Mouse (Mus musculus) myocyte (in vitro differentiated cells): ENCODE data around the gene Tes. TPM values are rescaled to one million over a fixed set of nuclear protein-coding genes. Genes with fewer than 3 reads are reported as not detected.
A peak's percentile ranks its signal among the peaks of the same experiment; 100 is the strongest.

Experiments
- H3K27me3 ChIP-seq: one replicate; pipeline ENCODE4 v1.6.1; 2011; ENCODE audit not compliant: control insufficient read depth, insufficient read depth, insufficient read length
- H3K36me3 ChIP-seq: one replicate; pipeline ENCODE4 v1.6.1; 2011; ENCODE audit not compliant: control insufficient read depth, insufficient read depth
- H3K4me2 ChIP-seq: one replicate; pipeline ENCODE4 v1.6.1; 2011; ENCODE audit warnings: low read depth, control low read depth
- H3K4me3 ChIP-seq: one replicate; pipeline ENCODE4 v1.5.1; 2011; ENCODE audit warnings: mild to moderate bottlenecking, control low read depth, moderate library complexity
- H3K79me2 ChIP-seq: one replicate; pipeline ENCODE4 v1.6.1; 2011; ENCODE audit not compliant: control insufficient read depth, insufficient read depth
- H3ac ChIP-seq: one replicate; pipeline ENCODE4 v1.6.1; 2011; ENCODE audit not compliant: control insufficient read depth, insufficient read length
- CEBPB ChIP-seq: IDR thresholded peaks from 2 replicates; pipeline ENCODE4 v1.6.1; 2011; ENCODE audit warnings: mild to moderate bottlenecking, moderate library complexity; ENCODE audit not compliant: poor library complexity, insufficient read depth, severe bottlenecking
- E2F4 ChIP-seq: IDR thresholded peaks from one replicate; pipeline ENCODE4 v1.6.1; 2011; ENCODE audit warnings: mild to moderate bottlenecking, control low read depth, moderate library complexity; ENCODE audit not compliant: insufficient read depth
- MAX ChIP-seq: IDR thresholded peaks from one replicate; pipeline ENCODE4 v1.6.1; 2011; ENCODE audit warnings: low read depth, mild to moderate bottlenecking, control low read depth
- MYOD1 ChIP-seq, 3 experiments: IDR thresholded peaks; one replicate each; pipeline ENCODE4 v1.6.1; 2011; ENCODE audit warnings: control low read depth in 2 of 3, low read depth in 2 of 3, mild to moderate bottlenecking in 2 of 3, moderate library complexity in 1 of 3; ENCODE audit not compliant: insufficient read length in 2 of 3, control insufficient read depth in 1 of 3
- MYOG ChIP-seq, 3 experiments: IDR thresholded peaks; one replicate each; pipeline ENCODE4 v1.6.1; 2011; ENCODE audit warnings: control low read depth in 2 of 3, low read depth in 2 of 3, mild to moderate bottlenecking in 2 of 3; ENCODE audit not compliant: insufficient read length in 2 of 3, control insufficient read depth in 1 of 3, insufficient read depth in 1 of 3
- POLR2A ChIP-seq: IDR thresholded peaks from one replicate; pipeline ENCODE4 v1.6.1; 2011; ENCODE audit warnings: low read depth, mild to moderate bottlenecking, control low read depth, moderate library complexity; ENCODE audit not compliant: insufficient read length
- POLR2AphosphoS2 ChIP-seq: IDR thresholded peaks from one replicate; pipeline ENCODE4 v1.6.1; 2011; ENCODE audit warnings: low read depth, control low read depth; ENCODE audit not compliant: insufficient read length
- REST ChIP-seq: IDR thresholded peaks from one replicate; pipeline ENCODE4 v1.6.1; 2011; ENCODE audit warnings: mild to moderate bottlenecking, control low read depth, moderate library complexity; ENCODE audit not compliant: insufficient read depth, insufficient read length
- SRF ChIP-seq: IDR thresholded peaks from one replicate; pipeline ENCODE4 v1.6.1; 2011; ENCODE audit warnings: low read depth; ENCODE audit not compliant: control insufficient read depth, insufficient read length
- TCF12 ChIP-seq: IDR thresholded peaks from one replicate; pipeline ENCODE4 v1.6.1; 2011; ENCODE audit warnings: mild to moderate bottlenecking, control low read depth; ENCODE audit not compliant: poor library complexity, insufficient read depth, severe bottlenecking
- TCF3 ChIP-seq: IDR thresholded peaks from one replicate; pipeline ENCODE4 v1.6.1; 2011; ENCODE audit warnings: low read depth, control low read depth; ENCODE audit not compliant: insufficient read length
- USF1 ChIP-seq: IDR thresholded peaks from one replicate; pipeline ENCODE4 v1.6.1; 2011; ENCODE audit warnings: low read depth, mild to moderate bottlenecking, control low read depth, moderate library complexity
- polyA plus RNA-seq: library from polyadenylated mRNA; unstranded; fragments of >200 nt; fragmentation: generic; extraction: Trizol; gene quantifications from one replicate; pipeline ENCODE4 v1.2.1, GENCODE M21; 2012; ENCODE audit warnings: missing spikeins

Tes gene
- polyA plus RNA-seq, 1 experiment = 34.5 TPM

- H3K27me3 ChIP-seq = no peaks in the 10 kb centered on the region
- no peak overlapping the region for H3K4me3 ChIP-seq
- no peak for TF ChIP-seq USF1
- TF ChIP-seq POLR2AphosphoS2 = no peak
- no peak for TF ChIP-seq TCF12
- TF ChIP-seq MYOD1 (IDR thresholded peaks at IDR 0.05; ENCODE audit: control insufficient read depth in 1 of 3, insufficient read length in 2 of 3, low read depth in 2 of 3) = no peak
- TF ChIP-seq REST = no peak
- TF ChIP-seq POLR2A = no peak
- TF ChIP-seq MAX = no peak
- no peak for TF ChIP-seq TCF3
- no peak for TF ChIP-seq MYOG (IDR thresholded peaks at IDR 0.05; ENCODE audit: control insufficient read depth in 1 of 3, insufficient read depth in 1 of 3, insufficient read length in 2 of 3, low read depth in 2 of 3)
- TF ChIP-seq SRF = no peak
- no peak for TF ChIP-seq E2F4
- TF ChIP-seq CEBPB = no peak
- peaks cover 27% of the 10 kb centered on the region for H3K36me3 ChIP-seq
- no peak overlapping the region for H3ac ChIP-seq
- H3K79me2 ChIP-seq = no peaks in the 10 kb centered on the region
- no peak overlapping the region for H3K4me2 ChIP-seq
These were observed 40.8 kb downstream of the Tes start for GRCm38 (mm10) chr6:17105714-17106113.

GRCm38 (mm10) chr6:17106493-17106892 lies 41.5 kb downstream of the Tes start:
- Histone ChIP-seq H3K4me2 (no peak overlapping the region), H3K36me3 (peaks cover 24% of the 10 kb centered on the region)
- TF ChIP-seq POLR2A = no peak

GRCm38 (mm10) chr6:17109204-17109603 lies 44.3 kb downstream of the Tes start:
- Histone ChIP-seq H3K79me2 (no peaks in the 10 kb centered on the region), H3K4me3 (no peak overlapping the region), H3ac (no peak overlapping the region), H3K27me3 (no peaks in the 10 kb centered on the region), H3K4me2 (peak overlapping the region; percentile 28), H3K36me3 (peaks cover 7% of the 10 kb centered on the region)
- TF ChIP-seq CEBPB = peak; percentile 87
- no peak for TF ChIP-seq TCF3

More at GRCm38 (mm10) chr6:17106493-17106892, 41.5 kb downstream of the Tes start:
- Histone ChIP-seq H3K79me2 (no peaks in the 10 kb centered on the region), H3K4me3 (no peak overlapping the region), H3K27me3 (no peaks in the 10 kb centered on the region), H3ac (no peak overlapping the region)

- TF ChIP-seq CEBPB = no peak
- no peak overlapping the region for H3ac ChIP-seq
- no peaks in the 10 kb centered on the region for H3K27me3 ChIP-seq
- H3K36me3 ChIP-seq = no peaks in the 10 kb centered on the region
- H3K4me3 ChIP-seq = no peak overlapping the region
- H3K79me2 ChIP-seq = no peaks in the 10 kb centered on the region
- H3K4me2 ChIP-seq = no peak overlapping the region
These were observed 45.7 kb downstream of the Tes start for GRCm38 (mm10) chr6:17110564-17111100.

- no peaks in the 10 kb centered on the region for H3K79me2 ChIP-seq
- H3K27me3 ChIP-seq = no peaks in the 10 kb centered on the region
- H3K4me3 ChIP-seq = no peak overlapping the region
- TF ChIP-seq MYOG (IDR thresholded peaks at IDR 0.05; ENCODE audit: control insufficient read depth in 1 of 3, insufficient read depth in 1 of 3, insufficient read length in 2 of 3, low read depth in 2 of 3) = no peak
- no peak for TF ChIP-seq POLR2AphosphoS2
- TF ChIP-seq REST = no peak
- TF ChIP-seq MAX = no peak
- no peak for TF ChIP-seq E2F4
- no peak for TF ChIP-seq POLR2A
- no peak for TF ChIP-seq TCF12
- TF ChIP-seq CEBPB = no peak
- no peaks in the 10 kb centered on the region for H3K36me3 ChIP-seq
- no peak overlapping the region for H3K4me2 ChIP-seq
- no peak overlapping the region for H3ac ChIP-seq
These were observed 47.1 kb downstream of the Tes start for GRCm38 (mm10) chr6:17112081-17112480.

GRCm38 (mm10) chr6:17112990-17113389 lies 48.0 kb downstream of the Tes start:
- Histone ChIP-seq H3ac (no peak overlapping the region), H3K79me2 (no peaks in the 10 kb centered on the region), H3K36me3 (no peaks in the 10 kb centered on the region), H3K4me3 (no peak overlapping the region), H3K27me3 (no peaks in the 10 kb centered on the region), H3K4me2 (no peak overlapping the region)
- no peak for TF ChIP-seq POLR2A
- TF ChIP-seq POLR2AphosphoS2 = no peak
- no peak for TF ChIP-seq SRF
- TF ChIP-seq E2F4 = no peak
- TF ChIP-seq CEBPB = no peak
